Mouse (Mus musculus): ENCODE results near the gene Ttn.

Ttn gene

GRCm38 (mm10) chr2:76962045-76962432 lies 20.3 kb downstream of the Ttn start:
- DNase-seq (ENCODE audit: low spot score), result no peak

GRCm38 (mm10) chr2:76961420-76962044 lies 20.8 kb downstream of the Ttn start:
- DNase-seq (ENCODE audit: low spot score), result no peak

- DNase-seq (ENCODE audit: low spot score), result no peak
Measured at GRCm38 (mm10) chr2:76949774-76950173, 32.6 kb downstream of the Ttn start.

GRCm38 (mm10) chr2:76938515-76938914 lies 43.8 kb downstream of the Ttn start:
- no peak for DNase-seq (ENCODE audit: low spot score)

GRCm38 (mm10) chr2:76929718-76930117 lies 52.6 kb downstream of the Ttn start:
- peak; percentile 76 for DNase-seq (ENCODE audit: low spot score)

- DNase-seq (ENCODE audit: low spot score), result no peak
Measured at GRCm38 (mm10) chr2:76928816-76929215, 53.5 kb downstream of the Ttn start.

GRCm38 (mm10) chr2:76928298-76928697 lies 54.0 kb downstream of the Ttn start:
- no peak for DNase-seq (ENCODE audit: low spot score)

- DNase-seq (ENCODE audit: low spot score), result no peak
Measured at GRCm38 (mm10) chr2:76926927-76927326, 55.4 kb downstream of the Ttn start.

- DNase-seq (ENCODE audit: low spot score), result no peak
Measured at GRCm38 (mm10) chr2:76914959-76915358, 67.4 kb downstream of the Ttn start.

- DNase-seq (ENCODE audit: low spot score), result no peak
Measured at GRCm38 (mm10) chr2:76908705-76909457, 73.5 kb downstream of the Ttn start.

- no peak for DNase-seq (ENCODE audit: low spot score)
Measured at GRCm38 (mm10) chr2:76903351-76903750, 79.0 kb downstream of the Ttn start.

- DNase-seq (ENCODE audit: low spot score), result no peak
Measured at GRCm38 (mm10) chr2:76901476-76902086, 80.8 kb downstream of the Ttn start.

- DNase-seq (ENCODE audit: low spot score), result no peak
Measured at GRCm38 (mm10) chr2:76899886-76900285, 82.5 kb downstream of the Ttn start.

- DNase-seq (ENCODE audit: low spot score), result no peak
Measured at GRCm38 (mm10) chr2:76896990-76897389, 85.4 kb downstream of the Ttn start.

GRCm38 (mm10) chr2:76895327-76895726 lies 87.0 kb downstream of the Ttn start:
- no peak for DNase-seq (ENCODE audit: low spot score)

GRCm38 (mm10) chr2:76888721-76889120 lies 93.6 kb downstream of the Ttn start:
- no peak for DNase-seq (ENCODE audit: low spot score)

GRCm38 (mm10) chr2:76885855-76886254 lies 96.5 kb downstream of the Ttn start:
- no peak for DNase-seq (ENCODE audit: low spot score)

GRCm38 (mm10) chr2:76881406-76881805 lies 100.9 kb downstream of the Ttn start:
- DNase-seq (ENCODE audit: low spot score), result no peak

GRCm38 (mm10) chr2:76875587-76875986 lies 106.8 kb downstream of the Ttn start:
- DNase-seq (ENCODE audit: low spot score), result no peak

GRCm38 (mm10) chr2:76866928-76867327 lies 115.4 kb downstream of the Ttn start:
- no peak for DNase-seq (ENCODE audit: low spot score)

GRCm38 (mm10) chr2:76865497-76865896 lies 116.8 kb downstream of the Ttn start:
- DNase-seq (ENCODE audit: low spot score), result no peak

- no peak for DNase-seq (ENCODE audit: low spot score)
Measured at GRCm38 (mm10) chr2:76861327-76861726, 121.0 kb downstream of the Ttn start.

- no peak for DNase-seq (ENCODE audit: low spot score)
Measured at GRCm38 (mm10) chr2:76850066-76850465, 132.3 kb downstream of the Ttn start.
